Mouse (Mus musculus) midbrain, embryonic 10.5 days (tissue): ENCODE data around the gene Ugt1a8. TPM values are rescaled to one million over a fixed set of nuclear protein-coding genes. Genes with fewer than 3 reads are reported as not detected.
"Not testable (repeated sequence)": the region's sequence is repeated elsewhere in the genome, so short reads cannot be mapped to it uniquely, and the experiment has no call there.

Experiments used
- DNase-seq: peaks from one replicate; pipeline ENCODE4 v3.0.0-alpha.2; 2017; ENCODE audit warnings: low spot score
- H3K27ac ChIP-seq: fragments of 300-500 bp; sonication (generic); replicated peaks from 2 replicates; pipeline ENCODE4 v1.5.1; 2016; ENCODE audit warnings: mild to moderate bottlenecking
- H3K27me3 ChIP-seq: fragments of 300-500 bp; sonication (generic); 2 replicates; pipeline ENCODE4 v1.6.1; 2016; ENCODE audit warnings: low read depth, mild to moderate bottlenecking; ENCODE audit not compliant: poor library complexity, severe bottlenecking
- H3K36me3 ChIP-seq: fragments of 300-500 bp; sonication (generic); 2 replicates; pipeline ENCODE4 v1.6.1; 2016; ENCODE audit warnings: mild to moderate bottlenecking, moderate library complexity
- H3K4me1 ChIP-seq: fragments of 300-500 bp; sonication (generic); 2 replicates; pipeline ENCODE4 v1.6.1; 2016
- H3K4me3 ChIP-seq: fragments of 300-500 bp; sonication (generic); 2 replicates; pipeline ENCODE4 v1.5.1; 2016; ENCODE audit warnings: mild to moderate bottlenecking, moderate library complexity
- H3K9me3 ChIP-seq: fragments of 300-500 bp; sonication (generic); replicated peaks from 2 replicates; pipeline ENCODE4 v1.6.1; 2016; ENCODE audit warnings: mild to moderate bottlenecking
- WGBS: fragments of 180-500 bp; shearing (Covaris S2); methylation state at CpG from one replicate; pipeline ENCODE4 v1.1.7; 2016; 5-methylcytosine and 5-hydroxymethylcytosine counted together
- polyA plus RNA-seq: library from polyadenylated mRNA; unstranded; fragments of >200 nt; fragmentation: Nextera tagmentation; extraction: Ambion mirVana; gene quantifications from 2 replicates; pipeline ENCODE4 v1.2.1, GENCODE M21; 2016

Gene Ugt1a8
- polyA plus RNA-seq, 1 experiment from 2014 or later, result not detected

DNA sequence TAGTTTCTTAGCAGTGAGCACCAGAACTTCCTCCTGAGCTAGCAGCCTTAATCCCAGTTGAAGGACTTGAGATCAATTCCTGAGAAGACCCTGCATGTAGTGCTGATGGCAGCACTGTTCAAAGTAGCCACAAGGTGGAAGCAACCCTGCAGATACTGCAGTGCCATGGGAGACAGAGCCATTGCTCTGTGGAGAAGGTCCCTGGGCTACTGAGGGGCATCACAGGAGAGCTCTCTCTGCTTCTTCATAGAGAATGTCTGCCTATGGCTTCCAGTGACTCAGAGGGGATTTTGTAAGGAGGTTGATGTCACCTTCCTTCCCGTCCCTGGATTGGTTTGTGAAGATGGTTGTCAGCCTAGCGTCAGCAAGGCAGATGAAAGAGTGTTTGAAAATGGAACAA is 62.5 kb downstream of the Ugt1a8 start:
- 62% methylated on average over 2 of the region's 2 CpGs for WGBS
- H3K9me3 ChIP-seq, DNase-seq: not testable (repeated sequence)

DNA sequence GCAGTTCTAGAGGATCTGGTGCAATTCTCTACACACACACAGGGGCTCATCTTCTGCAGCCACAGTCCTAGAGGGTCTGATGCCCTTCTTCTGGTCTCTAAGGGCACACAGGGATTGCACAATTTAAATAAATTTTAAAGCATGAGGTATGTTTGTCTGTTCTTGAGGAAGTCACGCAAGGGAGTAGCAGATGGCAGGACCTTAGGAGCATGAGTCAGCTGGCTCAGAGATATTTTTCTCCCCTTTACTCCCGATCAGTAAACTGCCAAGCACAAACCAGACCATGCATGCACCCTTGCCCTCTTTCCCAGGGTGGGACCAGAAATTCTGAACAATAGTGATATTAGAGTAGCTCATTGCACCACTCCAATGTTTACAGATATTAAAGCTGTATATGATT is 70.8 kb downstream of the Ugt1a8 start:
- WGBS, result 89% methylated on average over 2 of the region's 2 CpGs
- Histone ChIP-seq H3K27me3 (no peaks in the 10 kb centered on the region), H3K36me3 (no peaks in the 10 kb centered on the region), H3K4me1 (no peaks in the 10 kb centered on the region), H3K27ac (no peak overlapping the region), H3K4me3 (no peak overlapping the region), H3K9me3 (no peaks in the 10 kb centered on the region)
- DNase-seq, result no peak

More for the DNA sequence above, 62.5 kb downstream of the Ugt1a8 start:
- not testable (repeated sequence) for H3K4me1 ChIP-seq, H3K27me3 ChIP-seq, H3K36me3 ChIP-seq, H3K27ac ChIP-seq, H3K4me3 ChIP-seq

- no peak for DNase-seq
- no peak within 1 kb of the TSS for H3K4me3 ChIP-seq
- H3K36me3 ChIP-seq, result no peaks in the 10 kb centered on the region
- no peak within 1 kb of the TSS for H3K27ac ChIP-seq
- 71% methylated on average over 5 of the region's 5 CpGs for WGBS
- no peaks in the 10 kb centered on the region for H3K4me1 ChIP-seq
- 0 out of 2 replicates have a peak, but pooled peaks cover under 1% of the 10 kb centered on the region for H3K9me3 ChIP-seq
- no peaks in the 10 kb centered on the region for H3K27me3 ChIP-seq
These were observed 78.1 kb downstream of the Ugt1a8 start, which contains the start of gene Ugt1a5 for GRCm38 (mm10) chr1:88165711-88166110. Gene Ugt1a5 (plus strand): TSS chr1:88166012.

DNA sequence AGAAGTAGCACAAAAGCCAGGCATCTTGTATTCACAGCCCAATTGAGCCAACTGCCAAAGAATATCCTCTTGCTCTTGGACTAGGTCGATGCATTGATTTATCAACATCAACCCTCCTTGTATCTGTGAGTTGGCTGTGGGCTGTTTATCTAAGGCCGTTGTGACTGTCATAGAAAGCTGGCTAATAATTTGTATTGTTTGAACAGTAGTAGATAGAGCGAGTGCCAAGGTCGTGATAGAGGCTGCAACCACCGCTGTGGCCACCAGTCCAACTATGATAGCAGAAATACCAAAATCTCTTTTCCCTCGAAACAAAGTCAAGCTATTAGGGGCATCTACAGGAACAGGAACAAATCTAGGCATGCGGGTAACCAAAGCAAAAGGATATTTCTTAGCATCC is 84.6 kb downstream of the Ugt1a8 start:
- not testable (repeated sequence) for H3K27ac ChIP-seq, H3K4me3 ChIP-seq, H3K27me3 ChIP-seq, DNase-seq, H3K36me3 ChIP-seq, H3K4me1 ChIP-seq
- 91% methylated on average over 7 of the region's 7 CpGs for WGBS
- peaks cover 11% of the 10 kb centered on the region; the same call in 1 of the 2 replicates for H3K9me3 ChIP-seq

DNA sequence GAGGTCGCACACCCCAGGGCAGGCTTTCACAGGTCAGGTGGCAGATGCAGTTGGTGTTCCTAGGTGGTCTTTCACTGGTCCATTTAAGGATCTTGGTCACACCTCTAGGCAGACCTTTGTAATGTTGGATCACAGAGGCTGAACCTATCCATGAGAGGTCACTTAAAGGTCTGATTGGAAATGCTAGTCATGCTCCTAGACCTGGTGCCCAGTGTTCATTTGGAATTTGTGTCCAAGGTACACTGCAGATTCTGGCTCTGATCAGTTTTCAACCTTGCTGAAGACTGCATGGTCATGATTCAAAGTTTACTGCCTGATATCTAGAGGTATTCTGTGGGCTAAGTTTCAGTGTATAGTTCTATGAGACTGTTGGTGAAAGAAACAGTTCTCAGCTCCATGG is 92.0 kb downstream of the Ugt1a8 start:
- H3K9me3 ChIP-seq, result peaks cover 22% of the 10 kb centered on the region
- H3K4me1 ChIP-seq, result no peaks in the 10 kb centered on the region
- H3K27ac ChIP-seq, result no peak overlapping the region
- no peaks in the 10 kb centered on the region for H3K36me3 ChIP-seq
- no peak for DNase-seq
- H3K27me3 ChIP-seq, result no peaks in the 10 kb centered on the region
- H3K4me3 ChIP-seq, result no peak overlapping the region
- 75% methylated on average over 1 of the region's 1 CpGs for WGBS

GRCm38 (mm10) chr1:88186325-88186935 is 98.8 kb downstream of the Ugt1a8 start:
- 93% methylated on average over 5 of the region's 5 CpGs for WGBS
- DNase-seq, result no peak
- no peaks in the 10 kb centered on the region for H3K27me3 ChIP-seq

GRCm38 (mm10) chr1:88192136-88192535 is 104.5 kb downstream of the Ugt1a8 start:
- Histone ChIP-seq H3K36me3 (no peaks in the 10 kb centered on the region), H3K4me3 (no peak overlapping the region), H3K27ac (no peak overlapping the region), H3K4me1 (no peaks in the 10 kb centered on the region), H3K27me3 (no peaks in the 10 kb centered on the region), H3K9me3 (no peaks in the 10 kb centered on the region)
- DNase-seq, result no peak
- WGBS, result 69% methylated on average over 3 of the region's 3 CpGs

More at GRCm38 (mm10) chr1:88186325-88186935, 98.8 kb downstream of the Ugt1a8 start:
- no peaks in the 10 kb centered on the region for H3K36me3 ChIP-seq
- no peak overlapping the region for H3K27ac ChIP-seq
- no peaks in the 10 kb centered on the region for H3K4me1 ChIP-seq
- H3K9me3 ChIP-seq, result no peaks in the 10 kb centered on the region
- H3K4me3 ChIP-seq, result no peak overlapping the region

GRCm38 (mm10) chr1:88195687-88196086 is 108.1 kb downstream of the Ugt1a8 start:
- no peaks in the 10 kb centered on the region for H3K36me3 ChIP-seq

DNA sequence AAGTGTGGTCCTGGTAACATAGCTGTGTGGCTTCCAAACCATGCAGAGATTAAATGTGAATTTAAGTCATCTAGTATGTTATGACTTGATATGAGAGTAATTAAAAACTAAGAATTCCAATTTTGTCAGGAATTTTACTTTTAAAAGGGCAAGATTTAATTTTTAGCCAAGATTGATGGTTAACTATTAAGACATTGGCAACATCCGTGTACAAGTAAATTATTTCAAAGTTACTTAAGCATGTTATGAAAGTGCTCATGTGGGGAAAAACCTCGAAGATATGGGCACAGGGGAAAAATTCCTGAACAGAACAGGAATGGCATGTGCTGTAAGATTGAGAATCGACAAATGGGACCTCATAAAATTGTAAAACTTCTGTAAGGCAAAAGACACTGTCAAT is 109.8 kb downstream of the Ugt1a8 start:
- no peak for DNase-seq
- WGBS, result 85% methylated on average over 3 of the region's 3 CpGs

More at GRCm38 (mm10) chr1:88195687-88196086, 108.1 kb downstream of the Ugt1a8 start:
- Histone ChIP-seq H3K27ac (no peak overlapping the region), H3K4me1 (no peaks in the 10 kb centered on the region), H3K27me3 (peaks cover 5% of the 10 kb centered on the region; the same call in 1 of the 2 replicates), H3K9me3 (no peaks in the 10 kb centered on the region), H3K4me3 (no peak overlapping the region)
- no peak for DNase-seq
- WGBS, result 84% methylated on average over 1 of the region's 1 CpGs

DNA sequence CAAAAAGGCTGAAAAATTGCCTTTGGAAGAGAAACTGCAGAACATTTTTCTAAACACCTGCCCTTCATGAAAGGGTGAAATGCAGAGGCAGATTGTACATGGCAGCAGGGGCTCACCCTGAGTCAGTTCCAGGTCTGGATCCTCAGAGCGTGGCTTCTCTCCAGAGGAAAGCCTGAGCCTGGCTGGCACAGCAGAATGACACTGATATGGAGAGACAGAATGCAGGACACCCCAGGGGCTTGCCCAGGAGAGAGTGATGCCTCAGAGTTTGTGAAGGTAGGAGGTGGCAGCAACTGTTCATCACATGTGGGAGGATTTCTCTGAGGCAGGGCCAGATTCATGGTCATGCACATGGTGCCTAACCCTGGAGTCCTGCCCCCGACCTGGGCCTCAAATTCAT is 112.4 kb downstream of the Ugt1a8 start:
- H3K36me3 ChIP-seq, result 0 out of 2 replicates have a peak, but pooled peaks cover 5% of the 10 kb centered on the region
- peaks cover under 1% of the 10 kb centered on the region for H3K4me1 ChIP-seq
- no peak for DNase-seq
- H3K27ac ChIP-seq, result no peak overlapping the region
- peaks cover 13% of the 10 kb centered on the region for H3K27me3 ChIP-seq
- WGBS, result 70% methylated on average over 2 of the region's 2 CpGs
- H3K9me3 ChIP-seq, result peaks cover 13% of the 10 kb centered on the region
- H3K4me3 ChIP-seq, result no peak overlapping the region

More for the DNA sequence above, 109.8 kb downstream of the Ugt1a8 start:
- no peak overlapping the region for H3K27ac ChIP-seq
- peaks cover 5% of the 10 kb centered on the region for H3K27me3 ChIP-seq
- H3K4me3 ChIP-seq, result no peak overlapping the region
- H3K9me3 ChIP-seq, result no peaks in the 10 kb centered on the region
- H3K4me1 ChIP-seq, result no peaks in the 10 kb centered on the region
- H3K36me3 ChIP-seq, result no peaks in the 10 kb centered on the region

DNA sequence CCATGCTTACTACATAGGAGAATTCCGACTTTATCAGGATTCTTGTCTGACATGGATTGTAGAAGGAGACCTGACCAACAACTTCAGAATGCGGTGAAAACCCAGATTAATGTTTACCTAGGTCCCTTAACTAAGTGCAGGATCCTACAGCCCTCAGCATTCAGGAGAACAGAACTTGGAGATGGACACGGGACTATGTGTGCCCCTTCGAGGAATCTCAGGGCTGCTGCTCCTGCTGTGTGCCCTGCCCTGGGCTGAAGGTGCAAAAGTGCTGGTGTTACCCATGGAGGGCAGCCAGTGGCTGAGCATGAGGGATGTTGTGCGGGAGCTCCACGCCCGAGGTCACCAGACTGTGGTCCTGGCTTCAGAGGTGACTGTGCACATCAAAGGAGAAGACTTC is 112.8 kb downstream of the Ugt1a8 start, which contains the start of gene Ugt1a2:
Gene Ugt1a2 (plus strand): TSS at position 146 of the 400 bp plus-strand sequence.
- peaks cover 14% of the 10 kb centered on the region for H3K9me3 ChIP-seq
- WGBS, result 82% methylated on average over 7 of the region's 7 CpGs
- no peak for DNase-seq
- peaks cover 5% of the 10 kb centered on the region for H3K4me1 ChIP-seq
- H3K27me3 ChIP-seq, result peaks cover 14% of the 10 kb centered on the region
- H3K4me3 ChIP-seq, result no peak within 1 kb of the TSS
- no peak within 1 kb of the TSS for H3K27ac ChIP-seq
- H3K36me3 ChIP-seq, result 0 out of 2 replicates have a peak, but pooled peaks cover 5% of the 10 kb centered on the region

- H3K27ac ChIP-seq, result peak within 1 kb of the TSS; percentile 89
- peaks cover 17% of the 10 kb centered on the region for H3K9me3 ChIP-seq
- 0 out of 2 replicates have a peak, but pooled peaks cover 5% of the 10 kb centered on the region for H3K36me3 ChIP-seq
- WGBS, result 7% methylated on average over 62 of the region's 62 CpGs
- peak; percentile 88 for DNase-seq
- H3K4me1 ChIP-seq, result peaks cover 11% of the 10 kb centered on the region
- H3K4me3 ChIP-seq, result peak within 1 kb of the TSS; percentile 54
- peaks cover 22% of the 10 kb centered on the region for H3K27me3 ChIP-seq
These were observed 117.8 kb downstream of the Ugt1a8 start, which contains the start of gene Dnajb3 for GRCm38 (mm10) chr1:88205294-88205922. Gene Dnajb3 (minus strand): TSS chr1:88205782.
